Mouse (Mus musculus): ENCODE results near the gene Ptrh2.

Ptrh2 gene

DNA sequence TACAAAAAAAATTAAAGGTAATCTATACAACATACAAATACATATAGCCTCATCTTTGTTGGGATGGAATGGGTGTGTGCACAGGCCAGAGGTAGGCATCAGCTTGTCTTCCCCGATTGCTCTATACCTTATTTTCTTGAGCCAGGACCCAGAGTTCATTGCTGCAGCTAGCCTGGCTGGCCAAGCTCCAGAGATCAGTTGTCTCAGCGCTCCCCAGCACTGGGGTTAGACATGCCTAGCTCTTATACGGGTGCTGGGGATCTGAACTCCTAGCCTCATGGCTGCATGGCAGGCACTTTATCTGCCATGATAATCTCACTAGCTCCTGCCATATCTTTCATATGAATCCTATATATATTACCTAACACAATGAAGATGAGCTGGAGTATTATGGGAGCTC, 15.6 kb upstream of the Ptrh2 start:
- DNase-seq (ENCODE audit: low read depth, low spot score) = no peak

DNA sequence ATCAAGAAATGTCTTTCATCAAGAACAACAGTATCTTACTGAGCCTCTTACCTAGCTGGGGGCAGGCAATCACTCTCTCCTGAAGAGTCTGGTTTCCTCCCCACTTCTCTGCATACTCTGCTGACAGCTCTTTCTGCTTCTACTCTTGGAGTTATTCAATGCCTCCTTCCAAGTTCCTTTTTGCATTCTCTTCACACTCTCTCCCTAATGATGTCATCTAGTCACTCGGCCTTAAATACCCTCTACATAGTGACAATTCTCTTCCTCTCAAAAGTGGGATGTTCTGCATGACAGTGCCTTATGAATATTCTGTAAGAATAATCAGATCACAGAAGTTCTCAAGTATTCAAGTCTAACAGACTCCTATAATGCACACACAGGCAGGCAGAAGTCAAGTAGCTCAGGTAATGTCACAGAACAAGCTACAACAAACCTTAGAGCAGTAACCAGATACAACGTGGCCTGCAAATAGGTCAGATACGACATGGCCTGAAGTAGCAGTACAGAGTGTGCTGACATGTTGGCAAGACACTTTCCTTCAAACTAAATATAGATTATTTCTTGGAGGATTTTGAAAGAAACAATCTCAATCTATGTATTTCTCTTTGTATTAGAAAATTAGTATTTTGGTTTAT, 12.6 kb upstream of the Ptrh2 start:
- no peak for DNase-seq (ENCODE audit: low read depth, low spot score)

DNA sequence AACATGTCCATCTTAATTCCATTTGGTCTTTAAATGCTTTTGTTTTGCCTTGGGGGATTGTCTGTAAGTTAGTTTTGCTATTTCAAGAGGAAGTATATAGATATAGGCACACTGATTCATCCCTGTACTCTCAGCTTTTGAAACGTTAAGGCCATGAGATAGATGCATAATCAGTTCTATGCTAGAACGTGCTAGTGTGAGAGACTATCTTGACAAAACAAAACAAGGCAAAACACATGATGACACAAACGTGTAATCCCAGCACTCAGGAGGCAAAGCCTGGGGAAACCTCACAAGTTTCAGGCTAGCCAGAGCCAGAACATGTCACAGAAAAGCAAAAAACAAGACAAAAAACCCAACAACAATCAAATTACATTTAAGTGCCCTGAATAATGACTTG, 11.0 kb upstream of the Ptrh2 start:
- DNase-seq (ENCODE audit: low read depth, low spot score) = no peak

DNA sequence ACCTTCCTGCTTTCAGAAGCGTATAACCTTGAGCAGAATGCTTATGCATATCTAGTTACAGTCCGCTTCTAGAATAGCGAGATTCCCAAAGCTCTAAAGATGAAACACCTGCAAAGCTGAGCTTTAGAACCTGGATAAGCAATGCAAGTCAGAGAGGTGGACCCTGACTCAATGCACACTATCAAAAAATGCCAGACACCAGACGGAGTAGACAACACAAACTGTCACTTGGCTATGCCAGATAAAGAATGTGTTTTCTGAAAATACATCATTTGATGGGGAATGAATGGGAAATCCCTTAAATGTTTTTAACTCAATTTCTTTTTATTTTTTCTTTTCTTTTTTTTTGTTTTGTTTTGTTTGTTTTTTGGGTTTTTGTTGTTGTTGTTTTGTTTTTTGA, 8.3 kb upstream of the Ptrh2 start:
- DNase-seq (ENCODE audit: low read depth, low spot score) = no peak

DNA sequence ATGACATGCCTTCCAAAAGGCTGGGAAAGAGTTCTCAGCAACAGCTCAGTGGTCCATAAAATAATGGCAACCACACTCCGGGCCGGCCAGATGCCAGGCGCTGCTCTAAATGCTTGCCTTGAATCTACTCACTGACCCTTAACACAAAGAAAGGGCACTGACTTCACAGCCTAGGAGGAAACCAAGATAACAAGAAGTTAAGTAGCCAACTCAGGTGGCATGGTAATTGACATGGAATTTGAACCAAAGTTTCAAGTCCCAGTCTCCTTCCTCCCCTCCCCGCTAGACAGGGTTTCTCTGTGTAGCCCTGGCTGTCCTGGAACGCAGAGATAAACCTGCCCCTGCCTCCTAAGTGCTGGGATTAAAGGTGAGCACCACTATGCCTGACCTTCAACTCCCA, 4.8 kb upstream of the Ptrh2 start:
- no peak for DNase-seq (ENCODE audit: low read depth, low spot score)

DNA sequence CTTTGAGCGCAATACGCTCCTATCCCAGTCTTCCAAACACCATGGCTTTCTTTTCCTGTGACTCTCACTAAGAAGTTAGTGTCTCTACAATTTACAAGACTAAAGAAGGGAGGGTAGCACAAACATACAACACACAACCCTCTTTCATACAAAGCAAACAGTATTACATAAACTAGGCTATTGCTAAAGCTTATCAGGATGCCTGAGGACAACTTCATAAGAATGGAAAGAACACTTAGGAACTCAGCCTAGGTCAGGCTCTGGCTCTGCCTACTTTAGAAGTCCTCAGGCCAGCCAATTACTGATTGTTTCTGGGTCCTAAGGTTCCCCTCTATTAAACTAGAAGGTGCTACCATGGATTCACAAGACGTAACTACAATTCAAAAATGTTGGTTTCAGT, 3.1 kb upstream of the Ptrh2 start:
- no peak for DNase-seq (ENCODE audit: low read depth, low spot score)

DNA sequence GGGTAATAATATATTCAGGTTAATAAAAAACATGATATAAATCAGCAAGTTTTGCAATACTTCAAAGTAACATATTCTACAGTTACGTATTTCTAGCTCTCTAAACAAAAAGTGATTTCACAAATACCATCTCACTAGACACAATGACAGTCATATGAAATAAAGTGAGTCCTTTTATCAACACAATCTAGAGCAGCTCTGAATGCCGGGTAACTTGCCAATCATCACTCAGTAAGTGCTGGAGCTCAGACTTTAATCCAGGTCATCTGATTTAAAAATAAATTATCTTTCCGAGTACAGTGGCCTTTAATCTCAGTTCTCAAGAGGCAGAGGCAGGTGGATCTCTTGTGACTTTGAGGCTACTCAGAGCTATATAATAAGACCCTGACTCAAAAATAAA, 2.4 kb upstream of the Ptrh2 start:
- no peak for DNase-seq (ENCODE audit: low read depth, low spot score)

DNA sequence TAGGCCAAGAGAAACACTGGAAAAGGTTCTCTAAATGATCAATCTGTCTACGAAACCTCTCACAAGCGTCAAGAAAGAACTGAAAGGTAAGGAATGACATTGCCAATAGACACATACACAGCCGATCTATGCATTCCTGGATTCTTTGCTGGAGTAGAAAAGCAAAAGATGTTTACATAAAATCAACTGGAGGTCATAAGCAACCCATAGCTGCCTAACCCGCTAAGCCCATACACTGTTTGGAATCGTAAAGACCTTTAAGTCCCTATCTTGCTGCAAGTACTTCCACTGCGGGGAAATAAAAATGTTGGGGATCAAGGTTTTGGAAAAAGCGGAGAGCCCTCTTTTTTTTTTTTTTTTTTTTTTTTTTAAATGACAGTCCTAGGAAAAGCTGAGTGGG, 924 bp upstream of the Ptrh2 start:
- DNase-seq (ENCODE audit: low read depth, low spot score) = no peak

DNA sequence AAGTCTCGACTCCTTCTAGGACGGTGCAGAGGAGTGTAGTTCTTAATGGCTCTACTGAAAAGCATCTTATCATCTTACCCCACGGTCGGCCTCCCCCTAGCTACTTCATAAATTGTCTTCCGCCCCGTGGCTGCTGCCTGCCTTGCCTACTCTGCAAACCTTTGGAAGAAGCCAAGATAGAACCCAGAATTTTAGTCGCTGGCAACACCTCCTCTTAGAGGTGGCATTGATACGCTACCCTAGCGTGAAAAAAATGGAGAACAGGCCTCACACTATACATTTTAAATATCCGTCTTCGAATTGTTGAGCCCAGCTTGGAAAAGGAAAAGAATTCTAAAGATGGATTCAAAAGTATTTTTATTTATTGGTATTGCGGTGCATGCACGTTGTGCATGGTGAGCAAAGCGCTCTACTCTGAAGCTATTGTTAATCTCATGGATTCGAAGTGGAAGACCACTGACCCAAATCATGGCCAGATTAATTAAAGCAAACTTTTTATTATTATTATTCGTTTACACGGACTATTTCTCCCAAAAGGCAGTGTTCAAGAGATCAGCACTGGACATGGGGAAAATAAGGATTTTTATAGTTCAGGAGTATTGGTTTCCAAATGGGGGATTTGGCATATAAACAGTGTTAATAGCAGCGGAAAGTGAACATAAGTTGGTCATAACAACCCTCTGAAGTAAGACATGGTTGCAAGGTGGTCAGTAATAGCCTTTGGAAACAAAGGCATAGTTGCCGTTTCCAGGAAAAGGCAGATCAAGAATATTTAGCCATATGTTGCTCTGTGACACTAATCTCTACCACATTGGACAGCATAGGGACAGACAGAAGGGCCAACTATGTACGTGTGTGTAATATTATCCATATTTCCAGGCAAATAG, 584 bp downstream of the Ptrh2 start:
- no peak for DNase-seq (ENCODE audit: low read depth, low spot score)

DNA sequence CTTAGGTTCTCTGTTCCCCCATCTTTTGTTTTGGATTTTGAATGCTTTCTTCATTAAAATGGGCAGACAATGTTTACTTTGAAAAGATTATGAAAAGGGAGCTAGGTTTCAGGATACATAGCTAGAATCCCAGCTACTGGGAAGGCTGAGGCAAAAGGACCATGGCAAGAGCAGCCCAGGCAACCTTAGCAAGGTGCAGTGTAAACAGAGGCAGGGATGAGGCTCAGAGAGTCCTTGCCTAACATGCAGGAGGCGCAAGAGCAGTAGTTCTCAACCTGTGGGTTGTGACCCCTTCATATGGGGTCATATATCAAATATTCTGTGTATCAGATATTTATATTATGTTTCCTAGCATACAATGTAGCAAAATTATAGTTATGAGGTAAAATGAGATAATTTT, 1.6 kb downstream of the Ptrh2 start:
- no peak for DNase-seq (ENCODE audit: low read depth, low spot score)

DNA sequence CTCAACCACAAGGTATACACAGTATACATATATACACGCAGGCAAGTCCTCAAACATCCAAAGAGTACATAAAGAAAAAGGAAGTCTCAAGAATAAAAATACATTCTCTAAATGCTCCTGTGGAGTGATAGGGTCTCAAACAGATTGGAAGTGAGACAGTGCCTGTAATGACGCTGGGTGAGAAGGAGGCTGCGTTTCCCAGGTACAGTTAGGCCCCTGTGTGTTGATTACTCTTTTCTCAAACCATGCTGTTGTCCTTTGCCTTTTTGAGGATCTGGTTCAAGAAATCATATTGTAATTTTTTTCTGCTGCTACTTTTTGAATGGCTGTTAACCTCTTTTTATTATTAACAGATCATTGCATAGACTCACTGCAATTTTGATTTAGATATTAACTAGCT, 6.6 kb downstream of the Ptrh2 start:
- DNase-seq (ENCODE audit: low read depth, low spot score) = no peak

DNA sequence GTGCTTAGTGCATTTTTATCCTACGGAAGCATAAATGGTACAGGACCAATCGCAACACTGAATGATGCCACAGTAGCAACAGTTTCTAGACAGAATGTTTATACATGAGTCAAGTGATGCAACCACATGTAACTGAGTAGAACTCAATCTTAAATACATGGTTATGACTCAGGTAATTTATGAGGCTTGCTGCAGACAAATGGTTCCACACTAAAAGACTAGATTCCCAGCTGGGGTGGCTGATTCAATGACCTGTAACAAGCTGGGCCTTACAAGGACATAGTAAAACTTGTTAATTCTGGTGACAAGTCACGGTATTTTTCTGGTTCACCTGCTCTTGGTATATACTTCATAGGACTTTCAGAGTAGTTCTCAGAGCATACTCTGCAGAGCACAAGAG, 7.7 kb downstream of the Ptrh2 start:
- DNase-seq (ENCODE audit: low read depth, low spot score) = no peak

DNA sequence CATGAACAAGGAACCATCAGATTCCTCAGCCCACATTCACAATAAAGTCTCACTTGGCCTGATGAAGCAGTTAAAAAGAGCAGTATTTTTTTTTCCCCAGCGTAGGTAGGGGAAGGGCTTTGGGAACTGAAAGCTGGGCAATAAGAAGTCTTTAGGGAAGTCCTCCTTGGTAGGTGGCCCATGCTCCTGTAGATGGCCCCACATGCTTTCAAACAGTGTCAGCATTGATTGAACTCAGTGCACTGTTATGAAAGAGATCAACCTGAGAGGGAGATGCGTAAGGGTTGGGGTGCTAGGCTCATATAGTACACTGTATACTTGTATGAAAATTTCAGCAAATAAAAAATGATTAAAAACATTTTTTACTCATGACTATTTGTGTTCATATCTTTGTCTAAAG, 8.2 kb downstream of the Ptrh2 start:
- no peak for DNase-seq (ENCODE audit: low read depth, low spot score)

DNA sequence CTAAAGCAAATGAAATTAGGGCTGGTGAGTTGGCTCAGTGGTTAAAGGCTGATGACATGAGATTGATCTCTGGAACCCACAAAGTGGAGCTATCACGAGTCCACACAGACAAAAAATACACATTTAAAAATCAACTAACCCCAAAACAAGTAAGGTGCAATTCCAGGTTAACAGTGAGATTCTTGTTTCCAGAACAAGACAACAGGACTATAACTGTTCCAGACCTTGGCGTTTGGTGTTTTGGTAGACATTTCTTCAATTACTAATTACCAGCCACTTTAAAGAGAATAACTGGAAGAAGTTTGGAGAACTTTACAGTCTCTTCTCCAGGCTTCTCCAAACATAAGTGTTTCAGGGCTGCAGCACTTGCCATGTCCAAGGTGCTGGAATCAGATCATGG, 8.8 kb downstream of the Ptrh2 start:
- no peak for DNase-seq (ENCODE audit: low read depth, low spot score)

DNA sequence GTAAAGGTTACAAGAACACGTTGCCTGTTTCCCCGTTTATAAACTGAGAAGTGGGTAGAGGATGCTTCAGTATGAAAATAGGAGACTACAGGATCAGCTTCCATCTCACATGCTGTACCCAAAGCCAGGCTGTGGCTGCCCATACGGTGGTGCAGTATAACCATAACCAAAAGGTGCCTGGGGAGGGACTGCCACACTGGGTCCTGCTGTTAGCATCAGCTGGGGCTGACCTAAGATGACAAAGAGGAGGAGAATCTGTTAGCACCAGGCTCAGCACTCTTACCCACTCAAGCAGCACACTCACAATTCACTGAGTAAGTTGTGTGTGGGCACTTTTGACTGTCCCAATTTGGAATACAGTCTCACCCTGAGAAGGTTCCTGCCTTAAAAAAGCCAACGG, 11.7 kb downstream of the Ptrh2 start:
- no peak for DNase-seq (ENCODE audit: low read depth, low spot score)

DNA sequence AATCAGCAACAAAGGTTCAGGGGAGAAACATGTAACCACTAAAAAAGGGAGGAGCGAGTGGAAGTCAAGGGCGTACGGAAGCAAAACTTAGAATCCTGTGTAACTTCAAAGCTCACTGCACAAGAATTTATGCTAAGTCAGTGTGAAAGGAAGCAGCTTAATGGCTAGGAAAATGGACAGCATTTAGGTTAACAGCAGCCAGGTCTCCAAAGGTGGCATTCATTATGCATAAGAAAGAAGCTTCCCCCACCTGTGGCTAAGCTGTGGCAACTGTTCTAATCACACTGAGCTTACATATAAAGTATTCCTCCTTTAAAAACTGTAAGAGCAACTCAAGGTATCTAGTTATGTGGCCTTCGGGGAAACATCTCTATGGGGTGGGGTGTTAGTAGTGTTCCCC, 17.4 kb downstream of the Ptrh2 start:
- DNase-seq (ENCODE audit: low read depth, low spot score) = no peak

DNA sequence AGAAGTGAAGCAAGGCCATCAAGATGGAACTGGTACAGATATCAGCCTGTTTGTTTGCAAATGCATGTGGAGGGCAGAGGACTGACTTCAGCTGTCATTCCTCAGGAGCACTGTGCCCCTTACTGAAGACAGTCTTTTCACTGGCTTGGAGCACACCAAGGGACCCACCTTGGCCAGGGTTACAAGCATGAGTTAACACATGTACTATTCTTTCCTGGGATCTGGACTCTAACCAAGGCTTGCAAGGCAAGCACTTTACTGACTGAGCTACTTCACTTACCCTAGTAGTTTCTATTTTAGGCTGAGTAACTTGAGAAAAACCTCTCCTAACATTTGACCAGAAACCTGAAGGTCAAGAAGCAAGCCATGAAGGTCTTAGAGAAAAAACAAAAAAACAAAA, 30.8 kb downstream of the Ptrh2 start:
- DNase-seq (ENCODE audit: low read depth, low spot score) = no peak

DNA sequence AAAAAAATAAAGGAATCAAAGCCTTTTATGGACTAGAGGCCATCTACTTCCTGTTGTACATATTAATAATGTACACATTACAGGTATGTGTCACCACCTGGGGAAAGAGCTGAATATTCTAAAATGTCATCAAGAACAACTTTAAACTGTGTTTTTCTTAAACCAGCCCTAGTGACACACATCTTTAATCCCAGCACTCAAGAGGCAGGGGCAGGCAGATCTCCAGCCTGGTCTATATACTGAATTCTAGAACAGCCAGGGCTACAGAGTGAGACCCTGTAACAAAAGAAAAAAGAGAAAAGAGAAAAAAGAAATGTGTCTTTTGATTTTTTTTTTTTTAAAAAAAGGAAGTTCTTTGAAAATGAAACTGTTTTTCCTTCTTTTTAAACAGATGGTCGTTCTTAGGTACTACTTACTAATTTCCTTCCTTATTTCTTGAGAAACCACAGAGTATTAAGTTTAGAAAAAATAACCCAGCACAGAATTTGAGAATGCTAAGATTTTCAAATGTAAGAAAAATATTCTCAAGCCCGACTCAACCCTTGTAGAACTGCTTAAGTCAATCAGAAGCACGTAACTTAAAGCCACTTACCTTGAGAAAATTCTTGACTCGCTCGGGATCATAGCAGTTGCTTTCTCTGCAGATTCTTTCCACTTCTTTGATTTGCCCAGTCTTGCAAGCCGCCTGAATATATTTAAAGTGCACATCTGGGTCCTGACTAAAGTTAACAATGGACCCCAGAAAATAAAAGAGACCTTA, 33.7 kb downstream of the Ptrh2 start:
- DNase-seq (ENCODE audit: low read depth, low spot score) = no peak

DNA sequence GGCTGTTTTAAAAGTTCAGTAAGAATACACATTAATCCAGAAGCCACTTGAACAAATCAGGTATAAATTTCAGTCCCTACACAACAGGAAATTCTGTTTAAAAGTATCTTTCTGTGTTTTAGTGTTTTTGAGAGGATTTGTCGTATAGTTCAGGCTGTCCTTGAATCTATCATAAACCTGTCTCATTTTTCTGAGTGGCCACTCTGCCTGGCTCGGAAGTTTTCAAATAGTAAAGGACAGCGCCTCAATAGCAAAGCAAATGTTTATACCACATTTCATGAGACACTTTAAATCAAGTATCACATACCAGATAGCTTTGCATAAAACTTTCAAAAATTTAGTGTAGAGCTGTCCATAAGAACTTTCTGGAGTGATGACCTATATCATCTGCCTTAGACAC, 34.6 kb downstream of the Ptrh2 start:
- DNase-seq (ENCODE audit: low read depth, low spot score) = no peak

DNA sequence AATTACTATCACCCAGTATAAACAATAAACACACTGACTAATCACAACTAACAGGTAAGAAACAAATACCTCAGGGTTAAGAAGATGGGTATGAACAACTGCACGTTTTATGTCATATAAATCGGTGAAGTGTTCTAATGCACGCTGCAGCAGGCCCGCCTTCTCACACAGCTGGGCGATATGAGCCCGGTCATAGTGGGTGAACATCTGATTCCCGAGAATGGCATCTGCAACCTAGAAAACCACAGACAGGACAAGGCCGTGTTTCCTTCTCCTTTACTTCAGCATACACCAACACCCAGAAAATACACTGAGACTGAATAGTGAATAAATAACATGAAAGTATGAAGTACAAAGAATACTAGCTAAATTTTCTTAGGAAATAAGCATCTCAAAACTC, 35.6 kb downstream of the Ptrh2 start:
- no peak for DNase-seq (ENCODE audit: low read depth, low spot score)

DNA sequence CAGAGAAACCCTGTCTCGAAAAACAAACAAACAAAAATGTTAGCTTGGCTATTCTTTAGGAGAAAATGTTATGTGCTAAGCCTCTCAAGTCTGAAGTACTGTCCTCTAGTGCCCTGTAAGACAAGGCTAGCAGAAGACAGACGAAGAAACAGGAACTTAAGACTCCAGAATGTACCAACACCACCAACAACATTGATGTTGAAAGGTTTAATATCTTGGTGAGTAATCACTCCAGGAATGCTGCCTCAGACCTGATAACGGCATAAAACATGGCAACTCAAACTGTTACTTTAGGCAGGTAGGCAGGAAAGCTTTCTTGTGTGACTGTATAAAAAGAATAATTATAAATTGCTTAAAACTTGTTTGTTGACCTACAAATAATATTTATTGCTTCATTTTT, 40.2 kb downstream of the Ptrh2 start:
- DNase-seq (ENCODE audit: low read depth, low spot score) = no peak

DNA sequence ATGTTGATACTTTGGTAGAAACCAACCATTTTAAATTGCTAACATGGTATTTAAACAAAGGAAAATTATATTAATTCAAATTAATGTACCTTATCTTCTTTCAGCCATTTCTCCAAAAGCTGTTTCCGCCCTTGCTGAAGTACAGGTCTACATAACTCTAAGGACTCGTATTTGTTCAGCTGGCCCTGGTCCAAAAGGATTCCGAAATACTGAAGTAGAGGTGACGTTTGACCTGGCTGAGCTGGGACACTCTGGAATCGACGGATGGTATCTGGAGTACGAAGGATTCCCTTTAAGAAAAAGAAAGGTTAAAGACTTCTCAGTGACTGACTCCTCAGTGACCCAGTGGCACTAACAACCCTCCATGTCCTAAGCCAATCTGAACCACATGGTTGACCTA, 41.2 kb downstream of the Ptrh2 start:
- no peak for DNase-seq (ENCODE audit: low read depth, low spot score)

DNA sequence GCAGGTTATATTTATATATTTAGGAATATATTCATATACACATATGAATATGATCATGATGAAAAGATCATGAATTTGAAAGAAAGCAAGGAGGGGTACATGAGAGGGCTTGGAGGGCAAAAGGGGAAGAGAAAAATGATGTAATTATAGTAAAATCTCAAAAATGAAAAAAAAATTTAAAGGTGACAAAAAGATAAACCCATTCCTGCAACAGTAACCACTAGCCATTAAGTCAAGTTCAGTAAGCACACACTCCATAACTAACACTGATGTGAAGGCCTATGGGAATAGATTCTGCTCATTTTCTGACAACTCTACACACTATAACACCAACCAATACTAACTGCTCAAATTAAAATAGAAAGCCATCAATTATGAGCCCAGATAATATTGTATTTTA, 41.8 kb downstream of the Ptrh2 start:
- DNase-seq (ENCODE audit: low read depth, low spot score) = no peak
